Comparison of ENCODE assay signal across 18 mouse cellular contexts in genomic region chr4:142424596-142424995, GRCm38 (mm10).
DNase-seq lines count a peak whose midpoint lies in the region; ATAC-seq and TF ChIP-seq lines count a peak whose summit lies in the region.
"Had no signal": no experiment of that assay in that cellular context is flagged by ENCODE, and none has a peak within 500 bp of the region (broad histone marks: within the 10 kb centered on the region; RNA-seq: fewer than 3 reads in every experiment).

No protein-coding gene starts in this region.

- TF ChIP-seq POLR2A in heart, adult 2 months (IDR thresholded peaks at IDR 0.05; ENCODE audit: insufficient read depth, low read depth, low read length): no peak

- no peak overlapping the region for H3K9ac ChIP-seq in heart, adult 2 months (ENCODE audit: low read depth, low read length)
- H3K9ac ChIP-seq: embryonic facial prominence, embryonic 13.5 days; hindbrain, embryonic 13.5 days; intestine, embryonic 15.5 days; limb, embryonic 13.5 days; liver, embryonic 15.5 days; midbrain, embryonic 13.5 days had no signal

- H3K27ac ChIP-seq in heart, adult 2 months: no peak overlapping the region
- no peak overlapping the region for H3K27ac ChIP-seq in heart, embryonic 10.5 days
- H3K27ac ChIP-seq: embryonic facial prominence, embryonic 13.5 days; forebrain, embryonic 10.5 days; hindbrain, embryonic 13.5 days; intestine, embryonic 15.5 days; limb, embryonic 13.5 days; liver, embryonic 15.5 days; macrophage; midbrain, embryonic 13.5 days had no signal

- no peak overlapping the region for H3K4me3 ChIP-seq in heart, adult 2 months
- H3K4me3 ChIP-seq in heart, embryonic 10.5 days: no peak overlapping the region
- H3K4me3 ChIP-seq: embryonic facial prominence, embryonic 13.5 days; forebrain, embryonic 10.5 days; hindbrain, embryonic 13.5 days; intestine, embryonic 15.5 days; limb, embryonic 13.5 days; liver, embryonic 15.5 days; midbrain, embryonic 13.5 days had no signal

- intact Hi-C loops in heart, adult 2 months (cut with DNase I): no loop called here

- TF ChIP-seq CTCF in heart, adult 2 months (IDR thresholded peaks at IDR 0.05): no peak

- DNase-seq in heart, adult 2 months: peak; percentile 34 to 50
- DNase-seq in heart, embryonic 10.5 days (ENCODE audit: low spot score): no peak
- DNase-seq in adrenal gland, postnatal 36 days: peak; percentile 49 to 57
- peak; percentile 56 to 73 for DNase-seq in cerebellum, postnatal 25 days
- DNase-seq in heart, postnatal 4 days: peak; percentile 5
- no peak for DNase-seq in frontal cortex, postnatal 10 days (ENCODE audit: low spot score in 2 of 2)
- DNase-seq in c-Kit-positive CD71-positive TER-119-positive erythroid progenitor cells, embryonic 14.5 days (ENCODE audit: low spot score): no peak
- DNase-seq: right cerebral cortex, postnatal 25 days; thymus, adult 18-20 months had no signal

- no peaks in the 10 kb centered on the region for H3K27me3 ChIP-seq in heart, adult 2 months (ENCODE audit: control insufficient read depth, insufficient read depth, low read length)
- H3K27me3 ChIP-seq in heart, embryonic 10.5 days (ENCODE audit: insufficient read depth, poor library complexity, severe bottlenecking): no peaks in the 10 kb centered on the region
- H3K27me3 ChIP-seq: embryonic facial prominence, embryonic 13.5 days; hindbrain, embryonic 13.5 days; intestine, embryonic 15.5 days; limb, embryonic 13.5 days; liver, embryonic 15.5 days; midbrain, embryonic 13.5 days had no signal

- ATAC-seq in erythroblast, adult 5-6 weeks (replicated peaks; ENCODE audit: low FRiP score, poor library complexity, severe bottlenecking): no peak
- ATAC-seq: intestine, embryonic 15.5 days; midbrain, embryonic 13.5 days had no signal

- H3K9me3 ChIP-seq in heart, embryonic 10.5 days: no peaks in the 10 kb centered on the region
- H3K9me3 ChIP-seq: embryonic facial prominence, embryonic 13.5 days; forebrain, embryonic 10.5 days; hindbrain, embryonic 13.5 days; intestine, embryonic 15.5 days; limb, embryonic 13.5 days; liver, embryonic 15.5 days; midbrain, embryonic 13.5 days had no signal

- H3K36me3 ChIP-seq in heart, adult 2 months (ENCODE audit: control insufficient read depth, insufficient read depth, low read length): no peaks in the 10 kb centered on the region
- no peaks in the 10 kb centered on the region for H3K36me3 ChIP-seq in heart, embryonic 10.5 days
- H3K36me3 ChIP-seq: embryonic facial prominence, embryonic 13.5 days; hindbrain, embryonic 13.5 days; intestine, embryonic 15.5 days; limb, embryonic 13.5 days; liver, embryonic 15.5 days; midbrain, embryonic 13.5 days had no signal

- no peak for TF ChIP-seq EP300 in heart, adult 2 months (IDR thresholded peaks at IDR 0.05; ENCODE audit: insufficient read depth, low read depth, low read length)

- WGBS in heart, adult 2 months: 69% methylated on average over 3 of the region's 3 CpGs
- 79% methylated on average over 3 of the region's 3 CpGs for WGBS in heart, embryonic 10.5 days

- no peaks in the 10 kb centered on the region for H3K4me1 ChIP-seq in heart, adult 2 months (ENCODE audit: control insufficient read depth, insufficient read depth, low read length)
- no peaks in the 10 kb centered on the region for H3K4me1 ChIP-seq in heart, embryonic 10.5 days
- H3K4me1 ChIP-seq: intestine, embryonic 15.5 days; limb, embryonic 13.5 days; liver, embryonic 15.5 days had no signal

- no peaks in the 10 kb centered on the region for H3K79me2 ChIP-seq in heart, adult 2 months (replicated peaks; ENCODE audit: control insufficient read depth, insufficient read depth, low read length)

Comparison
In these comparisons a context has a peak if more than half of its experiments do, and no peak if none do; other contexts are left out.
1. DNase-seq: peak in heart, adult 2 months (2 of 2), adrenal gland, postnatal 36 days (2 of 2), cerebellum, postnatal 25 days (2 of 2) and heart, postnatal 4 days (single experiment); none in heart, embryonic 10.5 days (single experiment), frontal cortex, postnatal 10 days (0 of 2) and c-Kit-positive CD71-positive TER-119-positive erythroid progenitor cells, embryonic 14.5 days (single experiment).